Mouse (Mus musculus): ENCODE results near the gene Tprn.

The Tprn gene

DNA sequence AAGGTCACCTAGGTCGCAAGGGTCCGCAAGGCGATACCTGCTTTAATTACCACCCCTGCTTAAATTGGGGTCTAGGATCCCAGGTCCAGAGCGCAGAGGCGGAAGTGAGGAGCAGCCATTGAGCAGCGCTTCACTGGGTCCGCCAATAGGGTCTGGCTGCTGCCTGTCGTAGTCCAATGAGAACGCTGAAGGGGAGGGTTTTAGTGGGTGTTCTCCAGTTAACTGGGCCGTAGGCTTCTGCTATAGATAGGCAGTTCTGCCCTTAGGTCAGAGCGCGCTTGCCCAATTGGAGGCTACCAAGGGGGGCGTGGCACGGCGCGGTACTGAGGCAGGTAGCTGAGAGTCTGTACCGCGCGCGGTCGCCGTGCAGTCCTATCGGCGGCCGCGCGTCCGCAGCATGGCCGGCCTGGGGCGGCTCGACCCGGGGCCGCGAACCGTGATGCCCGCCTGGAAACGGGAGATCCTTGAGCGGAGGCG lies at the start of gene Tprn:
Gene Tprn (plus strand): TSS at position 328 of the 477 bp plus-strand sequence.
- DNase-seq, result peak; percentile 95

DNA sequence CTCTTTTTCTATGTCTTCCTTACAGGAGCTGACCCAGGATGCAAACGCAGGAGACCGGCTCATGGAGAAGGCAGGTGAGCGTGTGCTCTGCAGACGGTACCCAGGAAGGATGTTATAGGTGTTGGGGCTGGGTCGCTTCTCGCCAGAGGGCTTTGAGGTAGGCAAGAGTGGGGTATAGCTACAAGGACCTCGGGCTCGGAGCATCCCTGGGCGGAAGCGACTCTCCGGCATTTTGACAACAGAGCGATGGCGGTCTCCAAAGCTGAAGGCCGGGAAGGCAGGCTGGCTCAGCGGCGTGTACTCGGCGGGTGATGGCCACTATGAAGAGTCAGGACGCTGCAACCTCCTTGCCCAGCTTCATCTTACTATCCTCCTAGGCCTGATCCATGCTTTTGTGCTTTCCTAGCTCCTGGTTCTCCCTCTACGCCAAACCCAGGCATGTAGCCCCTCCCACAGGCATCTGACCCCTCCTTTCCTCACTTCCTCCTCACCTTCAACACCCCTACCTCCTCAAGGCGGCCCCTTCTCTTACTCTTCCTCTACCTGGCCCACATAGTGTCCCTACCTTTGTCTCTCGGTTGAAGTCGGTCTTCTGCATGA lies 49.1 kb upstream of the Tprn start:
- DNase-seq, result no peak

DNA sequence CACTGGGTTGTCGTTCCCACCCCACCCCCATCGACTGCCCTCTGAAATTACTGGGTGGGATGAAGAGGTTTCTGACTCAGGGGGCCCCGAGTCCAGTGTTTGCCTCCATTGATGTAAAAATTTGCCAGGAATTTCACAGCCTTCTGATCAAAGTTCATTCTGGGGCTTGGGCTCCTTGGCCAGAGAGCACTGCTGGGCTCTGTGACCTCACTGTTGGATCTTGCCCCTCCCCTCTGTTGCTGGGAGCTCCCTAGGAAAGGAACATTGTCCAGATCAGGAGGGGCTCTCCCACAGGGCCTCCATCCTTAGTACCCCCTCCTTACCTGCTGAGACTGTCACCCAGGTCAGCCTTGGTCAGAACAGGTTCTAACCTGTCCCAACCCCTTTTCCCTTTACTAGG lies 48.0 kb upstream of the Tprn start, which contains the start of gene Stpg3:
Gene Stpg3 (minus strand): TSS at position 194 of the 400 bp plus-strand sequence.
- no peak for DNase-seq

DNA sequence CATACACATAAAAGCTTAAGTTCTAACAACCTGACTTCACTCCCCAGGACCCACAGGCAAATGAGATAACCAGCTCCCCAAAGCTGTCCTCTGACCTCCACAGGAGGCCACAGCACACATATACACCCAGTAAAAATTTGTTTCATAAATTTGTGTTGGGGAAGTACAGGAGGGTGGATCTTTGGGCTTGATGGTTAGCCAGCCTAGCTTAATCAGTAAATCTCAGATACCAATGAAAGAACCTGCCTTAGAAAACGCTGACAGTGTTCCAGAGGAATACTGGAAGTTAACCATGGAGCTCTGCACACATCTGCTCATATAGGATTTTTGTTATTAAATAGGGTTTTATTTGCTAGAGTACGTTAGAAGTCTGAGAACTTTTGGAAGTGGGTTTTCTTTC lies 44.8 kb upstream of the Tprn start:
- DNase-seq, result no peak

DNA sequence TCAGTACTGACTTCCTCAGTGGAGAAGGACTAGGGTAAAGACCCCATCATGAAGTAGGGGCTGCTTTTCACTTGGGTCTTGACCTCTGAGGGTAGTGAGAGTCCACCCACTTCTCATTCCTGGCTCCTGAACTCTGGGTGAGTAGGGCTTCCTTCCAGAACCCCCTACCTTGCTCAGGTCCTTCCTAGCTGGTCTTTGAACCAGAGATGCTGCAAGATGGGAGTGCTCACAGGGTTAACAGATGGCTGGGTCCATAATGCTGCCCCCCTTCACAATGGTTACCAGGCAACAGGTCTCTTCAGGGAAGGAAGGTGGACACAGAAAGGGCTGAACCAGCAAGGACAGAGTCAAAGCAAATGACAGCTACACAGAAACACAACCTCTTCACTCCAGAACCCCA lies 44.0 kb upstream of the Tprn start, which contains the start of gene Fam166a:
Gene Fam166a (plus strand): TSS at position 301 of the 400 bp plus-strand sequence.
- DNase-seq, result no peak

DNA sequence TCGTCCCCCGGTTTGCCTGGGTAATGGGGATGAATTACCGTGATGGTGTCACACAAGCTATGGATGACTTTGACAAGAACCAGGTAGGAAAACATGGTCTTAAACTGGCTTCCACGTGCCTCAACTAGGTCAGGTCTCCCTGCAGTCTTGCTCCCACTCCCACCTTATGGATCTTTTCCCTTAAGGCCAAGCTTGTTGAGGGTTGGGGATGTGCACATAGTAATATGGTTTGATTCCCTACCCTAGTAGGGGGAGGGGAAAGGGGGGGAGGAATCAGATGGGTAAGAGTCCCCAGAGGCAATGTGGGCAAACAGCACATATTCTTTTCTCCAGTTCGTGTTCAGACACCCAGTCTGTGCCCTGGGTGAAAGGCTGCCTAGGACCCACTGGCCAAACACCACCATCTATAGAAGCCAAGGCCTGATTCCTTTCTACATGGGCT lies 41.1 kb upstream of the Tprn start:
- no peak for DNase-seq

DNA sequence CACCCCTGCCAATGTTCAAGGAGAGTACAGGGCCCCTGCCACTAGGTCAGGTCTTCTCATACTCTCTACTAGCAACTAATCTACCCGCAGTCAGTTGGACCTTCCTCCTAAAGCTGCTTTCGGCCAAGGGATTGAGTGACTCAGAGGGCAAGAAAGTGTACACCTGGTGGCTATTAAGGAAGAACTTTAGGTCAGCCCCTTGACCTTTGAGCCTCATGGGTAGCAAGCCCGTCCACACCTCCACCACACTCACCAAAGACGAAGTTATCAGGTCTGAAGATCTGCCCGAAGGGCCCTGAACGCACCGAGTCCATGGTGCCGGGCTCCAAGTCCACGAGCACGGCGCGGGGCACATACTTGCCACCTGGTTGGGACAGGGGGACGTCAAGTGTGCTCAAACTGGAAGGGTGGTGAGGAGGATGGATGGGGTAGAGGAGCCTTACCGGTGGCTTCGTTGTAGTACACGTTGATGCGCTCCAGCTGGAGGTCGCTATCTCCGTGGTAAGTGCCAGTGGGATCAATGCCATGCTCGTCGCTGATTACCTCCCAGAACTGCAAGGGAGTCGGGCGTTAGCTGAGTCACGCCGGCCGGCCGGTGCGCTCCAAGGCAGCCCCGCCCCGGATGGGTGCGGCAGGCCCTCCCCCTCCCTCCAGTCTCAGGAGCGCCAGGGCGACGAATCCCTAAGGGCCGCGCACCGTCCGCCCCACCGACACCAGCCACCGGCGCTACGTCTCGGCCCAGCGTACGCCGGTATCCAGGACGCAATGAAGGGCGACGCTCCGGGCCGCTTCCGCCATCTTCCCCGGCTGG lies 38.5 kb upstream of the Tprn start:
- peak; percentile 87 for DNase-seq

DNA sequence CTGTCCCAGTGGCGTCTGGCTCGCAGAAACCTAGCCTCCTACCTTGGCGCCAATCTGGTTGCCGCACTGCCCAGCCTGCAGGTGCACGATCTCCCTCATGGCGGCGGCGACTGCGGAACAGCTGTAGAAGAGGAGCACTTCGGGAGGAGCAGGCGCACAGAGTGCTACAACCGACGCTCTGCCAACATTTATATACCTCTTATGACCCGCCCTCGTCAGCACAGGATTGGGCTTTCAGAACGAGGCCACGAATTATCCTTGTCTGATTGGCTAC lies 38.0 kb upstream of the Tprn start, which contains the start of gene Tubb4b:
Gene Tubb4b (minus strand): TSS at position 211 of the 274 bp plus-strand sequence.
- DNase-seq, result no peak

DNA sequence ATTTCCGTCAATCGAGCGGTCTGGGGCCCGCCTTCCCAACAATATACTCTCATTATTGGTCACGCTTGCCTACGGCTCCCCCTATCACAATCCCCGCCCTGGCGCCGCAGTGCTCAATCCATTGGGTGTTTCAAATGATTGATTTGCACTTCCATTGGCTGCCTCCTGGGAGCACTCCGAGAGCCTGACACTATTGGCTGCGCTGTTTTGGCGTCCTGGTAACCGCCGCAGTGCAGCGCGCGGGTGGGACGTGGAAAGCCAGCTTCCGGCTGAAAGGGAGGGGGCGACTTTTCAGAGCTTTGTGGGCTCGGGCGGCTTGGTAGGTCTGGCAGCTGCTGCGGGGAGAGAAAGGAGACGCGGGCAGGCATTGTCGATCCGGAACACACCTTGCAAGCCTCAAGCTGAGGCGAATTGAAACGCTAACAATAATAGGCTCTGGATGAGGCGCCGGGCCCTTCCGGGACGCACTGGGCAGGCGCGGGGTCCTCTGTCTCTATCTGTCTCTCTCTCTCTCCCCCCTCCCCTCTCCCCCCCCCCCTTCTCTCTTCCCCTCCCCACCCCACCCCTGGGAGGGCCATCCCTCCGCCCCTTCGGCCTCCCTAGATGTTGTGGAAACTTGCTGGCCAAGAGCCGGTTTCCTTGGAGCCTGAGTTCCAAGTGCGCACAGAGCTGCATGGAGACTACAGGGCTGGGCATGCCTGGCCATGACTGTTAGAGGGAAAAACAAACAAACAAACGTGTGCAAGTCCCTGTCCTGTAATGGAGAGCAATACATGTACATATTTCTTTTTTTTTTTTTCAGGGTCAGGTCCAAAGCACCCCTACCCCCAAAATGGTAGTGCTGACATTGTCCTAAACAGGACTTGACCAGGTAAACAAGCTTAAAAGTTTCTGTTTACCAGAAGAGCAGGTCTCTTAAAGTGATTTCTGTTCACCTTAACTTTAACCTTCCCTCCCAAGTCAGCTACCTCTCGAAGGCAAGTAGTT lies 37.4 kb upstream of the Tprn start:
- peak; percentile 96 for DNase-seq

DNA sequence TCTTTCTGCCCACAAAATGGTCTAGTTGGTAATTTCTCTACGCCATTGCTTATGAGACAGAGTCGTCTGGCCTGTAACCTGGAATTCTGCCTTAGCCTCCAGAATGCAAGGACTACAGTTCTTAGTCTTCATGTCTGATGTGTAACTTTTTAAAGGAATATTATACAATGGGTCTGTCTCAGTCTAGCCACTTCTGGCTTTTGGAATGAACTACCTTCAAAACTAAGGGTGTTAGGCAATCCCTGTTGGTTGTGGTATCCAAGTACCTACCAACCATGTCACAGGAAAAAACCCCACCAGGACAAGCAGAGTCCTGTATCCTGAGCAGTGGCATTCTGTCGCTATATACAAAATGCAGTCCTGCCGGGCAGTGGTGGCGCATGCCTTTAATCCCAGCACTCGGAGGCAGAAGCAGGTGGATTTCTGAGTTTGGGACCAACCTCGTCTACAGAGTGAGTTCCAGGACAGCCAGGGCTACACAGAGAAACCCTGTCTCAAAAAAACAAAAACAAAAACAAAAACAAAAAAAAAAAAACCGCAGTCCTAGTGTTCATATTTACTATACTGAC lies 36.5 kb upstream of the Tprn start:
- no peak for DNase-seq

DNA sequence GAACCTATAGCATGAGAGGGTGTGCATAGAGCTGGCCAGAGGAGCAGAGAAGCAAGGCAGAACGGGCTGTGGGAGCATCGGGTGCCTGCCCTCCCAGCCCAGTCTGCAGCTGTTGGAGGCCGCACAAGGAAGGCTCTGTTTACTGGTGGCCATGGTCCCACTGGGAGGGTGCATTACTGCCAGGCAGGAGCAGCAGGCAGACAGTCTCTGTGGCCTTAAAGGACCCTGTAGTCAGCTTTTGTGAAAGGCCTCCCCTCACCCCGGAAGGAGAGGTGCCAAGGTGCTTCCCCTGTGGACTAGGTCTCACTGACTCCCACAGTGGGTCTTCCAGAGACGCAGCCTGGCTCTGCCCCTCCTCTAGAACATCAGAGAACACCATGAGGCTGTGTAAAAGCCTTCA lies 35.6 kb upstream of the Tprn start:
- no peak for DNase-seq

DNA sequence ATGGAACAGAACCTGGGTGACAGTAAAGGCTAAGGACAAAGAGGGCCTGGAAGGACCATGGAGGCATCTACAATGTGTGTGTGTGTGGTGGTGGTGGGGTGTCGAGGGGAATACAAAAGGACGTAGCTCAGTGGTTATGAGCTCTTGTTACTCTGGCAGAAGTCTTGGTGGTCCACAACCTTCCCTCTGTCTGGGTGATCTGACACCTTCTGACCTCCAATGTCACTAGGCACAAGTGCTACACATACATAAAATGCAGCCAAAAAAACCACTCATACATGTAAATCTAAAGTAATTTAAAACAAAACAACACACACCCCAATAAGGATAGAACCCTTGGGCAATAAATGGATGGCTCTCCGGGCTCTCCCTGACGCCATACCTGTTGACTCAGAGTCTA lies 35.0 kb upstream of the Tprn start:
- DNase-seq, result no peak

DNA sequence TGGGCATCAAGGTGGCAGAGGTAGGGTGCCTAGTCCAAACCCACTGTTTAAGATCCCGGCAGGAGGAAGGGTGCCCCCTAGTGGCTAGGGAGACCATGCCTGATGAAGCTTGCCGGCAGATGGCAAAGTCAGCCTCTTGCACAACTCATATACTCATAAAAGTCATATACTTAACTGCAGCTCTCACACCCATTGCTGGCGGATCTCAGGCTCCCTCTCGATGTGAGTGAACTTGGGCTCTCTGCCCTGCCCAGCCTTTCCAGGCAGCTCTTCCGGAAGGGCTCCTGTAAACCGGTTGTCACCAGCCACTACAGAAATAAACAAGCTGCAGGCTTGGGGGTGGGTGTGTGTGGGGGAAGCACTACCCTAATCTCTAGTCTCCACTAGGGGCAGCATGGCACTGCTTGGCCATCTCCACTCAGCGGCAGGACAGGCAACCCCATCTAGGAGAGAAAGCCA lies 34.0 kb upstream of the Tprn start:
- DNase-seq, result peak; percentile 91

DNA sequence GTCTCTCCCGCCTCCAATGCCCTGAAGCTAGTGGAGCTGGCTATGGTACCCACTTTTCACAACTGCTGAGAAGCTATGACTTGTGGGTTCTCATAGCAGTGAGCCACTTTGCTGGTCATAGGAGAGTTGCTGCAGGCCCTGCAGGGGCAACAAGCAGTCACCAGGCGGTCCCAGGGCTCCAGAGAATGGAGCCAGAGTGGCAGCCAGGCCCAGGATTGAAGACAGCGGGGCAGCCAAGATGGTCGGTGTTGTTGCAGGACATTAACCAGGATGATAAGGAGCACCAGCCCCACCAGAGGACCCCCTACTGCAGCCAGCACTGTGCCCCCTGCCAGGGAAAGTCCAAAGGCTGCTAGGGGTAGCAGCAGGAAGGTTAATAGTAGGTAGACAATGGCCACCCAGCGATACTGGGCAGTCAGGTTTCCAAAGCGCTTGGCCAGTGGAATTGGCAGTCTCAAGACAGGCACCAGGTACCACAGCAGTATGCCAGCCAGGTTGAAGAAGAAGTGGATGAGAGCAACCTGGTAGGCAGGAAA lies 33.4 kb upstream of the Tprn start:
- DNase-seq, result no peak

DNA sequence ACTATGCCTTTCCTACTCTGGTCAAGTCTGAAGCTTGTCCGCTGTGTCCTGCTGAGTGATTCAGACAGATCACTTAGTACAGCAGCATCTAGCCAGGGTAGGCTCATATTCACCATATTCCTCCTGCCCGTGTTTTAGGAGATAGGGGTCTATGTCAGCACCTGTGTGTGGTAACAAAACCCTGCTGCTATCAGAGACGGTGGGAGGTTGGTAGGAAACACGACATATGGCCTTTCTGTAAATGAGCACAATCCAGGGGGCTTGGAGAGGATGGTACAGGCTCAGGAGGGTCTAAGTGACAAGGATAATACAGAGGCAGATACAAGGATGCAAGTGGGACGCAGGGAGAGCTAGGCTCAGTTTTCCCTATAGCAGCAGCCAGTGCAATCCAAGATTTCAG lies 32.8 kb upstream of the Tprn start:
- no peak for DNase-seq

DNA sequence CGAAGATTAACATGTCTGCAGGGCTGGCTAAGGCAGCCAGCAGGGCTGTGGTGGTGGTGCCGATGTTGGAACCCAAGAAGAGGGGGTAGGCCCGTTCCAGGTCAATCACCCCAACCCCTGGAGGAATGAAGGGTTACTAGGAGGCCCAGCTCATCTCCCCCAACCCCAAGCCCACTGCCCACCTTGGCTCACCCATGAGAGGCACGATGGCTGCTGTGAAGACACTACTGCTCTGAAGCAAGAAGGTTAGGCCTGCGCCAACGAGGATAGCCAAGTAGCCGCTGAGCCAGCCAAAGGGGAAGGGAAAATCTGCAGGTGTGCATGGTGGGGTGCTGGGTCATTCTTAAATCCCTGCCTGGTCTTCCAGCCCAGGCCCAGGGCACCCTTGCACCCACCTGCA lies 31.8 kb upstream of the Tprn start:
- no peak for DNase-seq

DNA sequence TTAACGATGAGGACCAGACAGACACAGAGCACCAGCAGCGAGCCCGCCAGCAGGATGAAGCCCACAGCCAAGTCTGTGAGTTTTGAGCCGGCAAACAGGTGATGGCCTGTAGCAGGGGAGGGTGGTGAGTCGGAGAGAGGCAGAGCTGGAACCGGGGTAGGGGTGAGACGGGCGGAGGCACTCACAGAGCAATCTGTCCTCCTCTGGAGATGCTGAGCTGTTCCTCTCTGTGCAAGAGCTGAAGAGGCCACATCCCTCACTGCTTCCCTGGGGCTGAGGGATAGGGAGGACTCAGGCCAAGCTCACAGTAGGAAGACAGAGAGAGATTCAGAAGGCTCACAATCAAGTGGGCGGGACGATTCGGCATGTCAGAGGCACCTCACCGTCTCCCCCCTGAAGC lies 31.4 kb upstream of the Tprn start:
- no peak for DNase-seq

DNA sequence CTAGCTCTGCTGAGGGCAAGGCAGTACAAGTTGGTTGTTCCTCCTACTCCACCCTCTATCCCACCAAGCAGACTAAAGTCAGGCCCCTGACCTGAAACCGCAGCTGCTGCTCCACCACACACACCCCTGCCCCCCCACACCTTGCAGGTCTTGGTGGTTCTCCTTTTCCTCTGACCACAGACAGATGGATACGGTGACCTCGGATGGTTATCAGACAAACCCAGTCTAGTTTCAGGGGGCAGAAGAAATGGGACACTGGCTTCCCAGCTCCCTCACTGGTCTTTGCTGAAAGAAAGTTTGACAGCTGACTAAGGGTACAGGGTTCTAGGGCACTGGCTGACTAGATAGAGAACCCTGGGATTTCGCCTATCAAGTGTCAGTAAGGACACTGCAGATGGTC lies 29.0 kb upstream of the Tprn start:
- DNase-seq, result no peak

DNA sequence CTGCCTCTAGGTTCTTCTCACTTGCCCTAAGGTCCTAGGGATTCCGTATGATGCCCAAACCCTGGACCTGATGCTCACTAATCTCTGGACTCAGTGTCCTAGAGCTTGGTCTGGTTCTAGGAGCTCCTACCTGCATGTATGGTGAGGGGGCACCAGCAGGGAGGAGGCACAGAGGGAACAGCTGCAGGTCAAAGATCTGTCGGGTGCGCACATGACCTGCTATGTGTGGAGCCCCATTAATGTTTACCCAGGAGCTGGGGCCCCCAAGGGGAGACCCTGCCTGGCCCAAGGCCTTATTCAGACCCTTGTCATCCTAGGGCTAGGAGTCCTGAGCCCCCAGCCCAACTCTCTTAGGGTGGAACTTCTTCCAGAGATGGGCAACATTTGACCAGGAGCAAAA lies 28.4 kb upstream of the Tprn start, which contains the start of gene Slc34a3:
Gene Slc34a3 (minus strand): TSS at position 315 of the 400 bp plus-strand sequence.
- no peak for DNase-seq

DNA sequence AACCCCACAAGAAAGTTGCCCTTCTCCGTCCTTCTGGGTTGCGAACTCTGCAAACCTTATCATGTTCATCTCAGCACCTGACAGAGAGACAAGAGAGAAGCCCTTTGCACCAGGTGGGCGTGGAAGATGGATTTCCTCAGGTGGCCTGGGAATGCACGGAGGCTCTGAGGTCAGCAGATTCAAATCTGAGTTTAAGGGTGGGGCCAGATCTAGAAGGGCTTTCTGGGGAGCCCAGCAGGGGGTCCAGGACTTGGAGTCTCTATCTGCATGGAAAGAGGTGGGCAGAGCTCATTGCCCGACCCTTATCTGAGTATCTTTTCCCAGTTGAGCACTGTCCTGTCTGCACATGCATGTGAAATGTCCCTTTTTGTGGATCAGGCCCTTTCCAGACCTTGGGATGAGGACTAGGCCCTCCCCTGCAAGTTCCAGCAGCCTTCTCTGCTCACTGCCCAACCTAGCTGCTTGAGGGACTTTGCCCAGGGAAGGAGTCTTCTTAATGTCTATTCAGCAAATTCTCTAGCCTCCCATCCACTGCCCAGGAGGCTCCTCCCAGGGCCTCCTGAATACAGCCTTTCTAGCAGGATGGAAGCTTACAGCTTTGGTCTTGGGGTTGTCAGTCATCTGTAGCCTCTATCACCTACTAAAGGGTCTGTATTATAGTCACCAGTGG lies 27.7 kb upstream of the Tprn start:
- DNase-seq, result no peak

DNA sequence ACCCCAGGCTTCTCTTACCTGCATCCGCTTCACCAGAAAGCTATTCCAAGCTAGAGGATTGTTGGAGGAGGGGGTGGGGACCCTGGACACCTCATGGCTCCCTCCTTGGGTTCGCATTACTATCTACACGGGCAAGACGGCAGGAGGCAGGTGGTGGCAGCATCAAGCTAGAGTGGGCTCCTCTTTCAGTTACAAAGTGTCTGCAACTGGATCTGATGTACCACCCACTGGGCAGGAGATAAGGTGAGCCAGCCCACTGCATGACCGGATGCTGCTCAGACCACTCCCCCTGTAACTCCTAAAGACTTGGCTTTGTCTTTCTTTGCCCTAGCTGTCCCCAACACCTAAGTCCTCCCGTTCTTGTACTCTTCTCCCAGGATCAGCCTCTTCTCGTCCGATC lies 25.8 kb upstream of the Tprn start, which contains the start of gene Rnf224:
Gene Rnf224 (minus strand): TSS at position 174 of the 400 bp plus-strand sequence.
- no peak for DNase-seq

DNA sequence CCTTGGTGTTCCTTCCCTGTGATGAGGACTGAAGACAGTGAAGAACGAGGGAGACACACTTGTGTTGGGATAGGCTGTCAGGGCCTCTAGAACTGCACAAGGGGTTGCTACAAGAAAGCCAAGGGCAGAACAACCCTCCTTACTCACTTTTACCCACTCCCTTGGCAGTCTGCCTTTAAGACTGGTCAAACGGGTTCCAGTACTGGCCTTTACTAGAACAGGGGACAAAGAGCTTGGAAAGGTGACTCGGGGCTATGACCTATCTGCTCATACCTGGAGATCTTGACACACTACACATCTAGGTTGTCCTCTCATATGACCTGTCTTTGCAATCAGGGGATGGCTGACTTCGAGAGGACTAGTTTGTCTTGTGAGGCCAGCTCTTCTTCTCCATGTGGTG lies 24.9 kb upstream of the Tprn start:
- peak; percentile 69 for DNase-seq
